Comparison of ENCODE assay signal across 16 mouse cellular contexts in the genomic region with DNA sequence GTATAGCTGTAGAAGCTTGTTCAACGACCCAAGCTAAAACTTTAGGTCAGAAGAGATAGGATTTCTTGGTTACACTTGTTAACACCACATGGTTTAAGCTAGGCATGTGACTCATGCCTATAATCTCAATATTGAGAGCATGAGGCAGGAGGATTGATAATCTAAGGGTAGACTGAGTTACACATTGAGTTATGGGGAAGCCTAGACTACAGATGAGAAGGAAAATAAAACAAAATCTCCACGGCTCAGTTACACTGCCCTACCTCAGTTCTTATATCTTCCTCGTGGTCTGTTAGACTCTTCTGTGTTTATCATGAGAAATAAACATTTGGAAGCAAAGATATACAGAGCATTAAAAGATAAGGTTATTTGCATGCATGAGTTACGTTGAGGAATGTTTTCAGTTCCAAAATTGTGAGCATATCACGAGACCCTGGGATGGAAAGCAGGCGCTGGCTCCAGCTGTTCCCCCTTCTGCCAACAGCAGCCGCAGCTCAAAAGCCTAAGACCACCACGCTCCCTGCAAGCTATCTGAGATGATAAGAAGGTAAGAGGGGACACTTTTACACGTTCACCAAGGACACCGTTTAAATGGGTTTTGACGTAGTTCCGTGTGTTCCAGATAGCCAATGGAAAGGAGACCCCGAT. TPM values are rescaled to one million over a fixed set of nuclear protein-coding genes. Genes with fewer than 3 reads are reported as not detected.
DNase-seq lines count a peak whose midpoint lies in the region; ATAC-seq and TF ChIP-seq lines count a peak whose summit lies in the region.
"Had no signal": no experiment of that assay in that cellular context is flagged by ENCODE, and none has a peak within 500 bp of the region (broad histone marks: within the 10 kb centered on the region; RNA-seq: fewer than 3 reads in every experiment).

No protein-coding gene starts in this region.

- H3K4me2 ChIP-seq in lung, postnatal 0 days (replicated peaks; ENCODE audit: low read depth, low read length), result no peak overlapping the region
- H3K4me2 ChIP-seq in stomach, embryonic 16.5 days (ENCODE audit: low read depth, low read length), result no peak overlapping the region
- H3K4me2 ChIP-seq: forebrain, embryonic 15.5 days; heart, embryonic 12.5 days; hindbrain, embryonic 14.5 days had no signal

- H3K27me3 ChIP-seq in heart, adult 2 months (ENCODE audit: control insufficient read depth, insufficient read depth, low read length), result no peaks in the 10 kb centered on the region
- no peaks in the 10 kb centered on the region for H3K27me3 ChIP-seq in lung, postnatal 0 days (replicated peaks; ENCODE audit: insufficient read depth, low read length)
- no peaks in the 10 kb centered on the region for H3K27me3 ChIP-seq in stomach, embryonic 16.5 days (ENCODE audit: control insufficient read depth, insufficient read depth, low read length)
- H3K27me3 ChIP-seq in kidney, adult 2 months (replicated peaks; ENCODE audit: control insufficient read depth, insufficient read depth, low read length), result no peaks in the 10 kb centered on the region
- H3K27me3 ChIP-seq: forebrain, embryonic 15.5 days; heart, embryonic 12.5 days had no signal

- no peaks in the 10 kb centered on the region for H3K9me3 ChIP-seq in lung, postnatal 0 days (ENCODE audit: low read length)
- H3K9me3 ChIP-seq in stomach, embryonic 16.5 days (replicated peaks; ENCODE audit: control insufficient read depth, low read length), result 0 out of 2 replicates have a peak, but pooled peaks cover 3% of the 10 kb centered on the region
- H3K9me3 ChIP-seq: forebrain, embryonic 15.5 days; heart, embryonic 12.5 days; hindbrain, embryonic 10.5 days had no signal

- no peaks in the 10 kb centered on the region for H3K79me2 ChIP-seq in heart, adult 2 months (replicated peaks; ENCODE audit: control insufficient read depth, insufficient read depth, low read length)

- WGBS in heart, adult 2 months, result 50% methylated on average over 13 of the region's 13 CpGs
- WGBS in lung, postnatal 0 days, result 59% methylated on average over 13 of the region's 13 CpGs
- 50% methylated on average over 13 of the region's 13 CpGs for WGBS in stomach, embryonic 16.5 days
- WGBS in kidney, adult 2 months, result 78% methylated on average over 13 of the region's 13 CpGs

- H3K9ac ChIP-seq in heart, adult 2 months (ENCODE audit: low read depth, low read length), result no peak overlapping the region
- no peak overlapping the region for H3K9ac ChIP-seq in lung, postnatal 0 days (replicated peaks; ENCODE audit: low read depth)
- H3K9ac ChIP-seq in stomach, embryonic 16.5 days (ENCODE audit: low read length), result no peak overlapping the region
- H3K9ac ChIP-seq: forebrain, embryonic 15.5 days; heart, embryonic 12.5 days; hindbrain, embryonic 14.5 days had no signal

- TF ChIP-seq CTCF in heart, adult 2 months (IDR thresholded peaks at IDR 0.05), result no peak
- TF ChIP-seq CTCF in lung, postnatal 0 days (IDR thresholded peaks at IDR 0.05), result no peak
- TF ChIP-seq CTCF in kidney, adult 2 months (conservative IDR thresholded peaks at IDR 0.05; ENCODE audit: insufficient read depth, insufficient read length, low read depth, low read length), result no peak

- no peaks in the 10 kb centered on the region for H3K4me1 ChIP-seq in heart, adult 2 months (ENCODE audit: control insufficient read depth, insufficient read depth, low read length)
- H3K4me1 ChIP-seq in lung, postnatal 0 days (ENCODE audit: insufficient read depth, low read depth, low read length), result no peaks in the 10 kb centered on the region
- 0 out of 2 replicates have a peak, but pooled peaks cover 3% of the 10 kb centered on the region for H3K4me1 ChIP-seq in stomach, embryonic 16.5 days (ENCODE audit: control insufficient read depth, insufficient read depth, low read length)
- no peaks in the 10 kb centered on the region for H3K4me1 ChIP-seq in kidney, adult 2 months (ENCODE audit: control insufficient read depth, insufficient read depth, low read length)
- H3K4me1 ChIP-seq: forebrain, embryonic 15.5 days had no signal

- TF ChIP-seq POLR2A in heart, adult 2 months (IDR thresholded peaks at IDR 0.05; ENCODE audit: insufficient read depth, low read depth, low read length), result no peak
- no peak for TF ChIP-seq POLR2A in kidney, adult 2 months (IDR thresholded peaks at IDR 0.05; ENCODE audit: low read depth, low read length)

- no peak overlapping the region for H3K4me3 ChIP-seq in heart, adult 2 months
- no peak overlapping the region for H3K4me3 ChIP-seq in lung, postnatal 0 days (ENCODE audit: low read depth, low read length)
- no peak overlapping the region for H3K4me3 ChIP-seq in stomach, embryonic 16.5 days (replicated peaks; ENCODE audit: low read length)
- H3K4me3 ChIP-seq in kidney, adult 2 months (ENCODE audit: insufficient read depth, low read depth, low read length), result no peak overlapping the region
- H3K4me3 ChIP-seq: forebrain, embryonic 15.5 days; heart, embryonic 12.5 days; hindbrain, embryonic 10.5 days had no signal

- no peak overlapping the region for H3K27ac ChIP-seq in heart, adult 2 months
- H3K27ac ChIP-seq in lung, postnatal 0 days (ENCODE audit: low read length), result no peak overlapping the region
- peak overlapping the region; percentile 19; the same call in 1 of the 2 replicates for H3K27ac ChIP-seq in stomach, embryonic 16.5 days (ENCODE audit: low read length)
- H3K27ac ChIP-seq in kidney, adult 2 months (ENCODE audit: insufficient read depth, low read depth, low read length), result no peak overlapping the region
- H3K27ac ChIP-seq: forebrain, embryonic 15.5 days; hindbrain, embryonic 10.5 days; hindbrain, embryonic 14.5 days had no signal

- intact Hi-C loops in heart, adult 2 months (cut with DNase I), result no loop called here

- ATAC-seq in lung, postnatal 0 days, result no peak
- ATAC-seq in stomach, embryonic 16.5 days (ENCODE audit: insufficient read depth, low FRiP score), result peak; percentile 47; the same call in 1 of the 2 replicates
- no peak for ATAC-seq in activated CD4-positive, CD25-positive, alpha-beta regulatory T cell, adult 4 months
- ATAC-seq: forebrain, embryonic 15.5 days had no signal

- DNase-seq in heart, adult 11 months, result peak; percentile 42
- DNase-seq in heart, adult 2 months, result no peak
- DNase-seq in lung, postnatal 0 days (ENCODE audit: low spot score), result peak; percentile 7
- DNase-seq in lung, adult 18-20 months, result no peak
- DNase-seq in kidney, adult 2 months, result no peak
- DNase-seq: adrenal gland, adult 8-10 months; adrenal gland, postnatal 36 days; cerebellum, adult 2 months; cerebellum, postnatal 10 days; gastrocnemius, postnatal 10 days had no signal

- no peaks in the 10 kb centered on the region for H3K36me3 ChIP-seq in heart, adult 2 months (ENCODE audit: control insufficient read depth, insufficient read depth, low read length)
- H3K36me3 ChIP-seq in lung, postnatal 0 days (ENCODE audit: insufficient read depth, low read length), result no peaks in the 10 kb centered on the region
- no peaks in the 10 kb centered on the region for H3K36me3 ChIP-seq in stomach, embryonic 16.5 days (ENCODE audit: control insufficient read depth, insufficient read depth, low read length)
- H3K36me3 ChIP-seq in kidney, adult 2 months (ENCODE audit: control insufficient read depth, insufficient read depth, low read length), result no peaks in the 10 kb centered on the region
- H3K36me3 ChIP-seq: forebrain, embryonic 15.5 days; heart, embryonic 12.5 days; hindbrain, embryonic 10.5 days had no signal

- TF ChIP-seq EP300 in heart, adult 2 months (IDR thresholded peaks at IDR 0.05; ENCODE audit: insufficient read depth, low read depth, low read length), result no peak
- no peak for TF ChIP-seq EP300 in lung, postnatal 0 days (IDR thresholded peaks at IDR 0.05)

RNA-seq across cellular contexts. Expression of gene Mylip, which starts 30.7 kb away (rescaled TPM):
- 10 to 100 TPM; 16.8 to 27.1 TPM for total RNA-seq in heart, adult 2 months (2021)
- 10.5 and 13.6 TPM in 2 replicates for polyA plus RNA-seq in heart, adult 2 months (2012; rRNA removed)
- 6.8 and 9.3 TPM in 2 replicates for polyA plus RNA-seq in lung, postnatal 0 days (2015; fragmentation: Nextera tagmentation; extraction: Ambion mirVana)
- 10.9 and 12.9 TPM in 2 replicates for polyA plus RNA-seq in stomach, embryonic 16.5 days (2015; fragmentation: Nextera tagmentation; extraction: Ambion mirVana)
- 29.4 and 33.5 TPM in 2 replicates for polyA plus RNA-seq in kidney, adult 2 months (2012; rRNA removed)
- polyA plus RNA-seq in activated CD4-positive, CD25-positive, alpha-beta regulatory T cell, adult 4 months (2017; shearing (Covaris generic)), result 10 to 100 TPM; 15.5 to 18.3 TPM

Comparison
In these comparisons a context has a peak if more than half of its experiments do, and no peak if none do; other contexts are left out.
1. DNase-seq: peak in heart, adult 11 months (single experiment) and lung, postnatal 0 days (single experiment); none in heart, adult 2 months (0 of 2), lung, adult 18-20 months (0 of 2) and kidney, adult 2 months (single experiment).